Mouse (Mus musculus): ENCODE results near the gene Wee1. TPM values are rescaled to one million over a fixed set of nuclear protein-coding genes. Genes with fewer than 3 reads are reported as not detected.
A peak's percentile ranks its signal among the peaks of the same experiment; 100 is the strongest.

Gene Wee1
- polyA plus RNA-seq, 1 experiment from 2014 or later, result 35.6 TPM

DNA sequence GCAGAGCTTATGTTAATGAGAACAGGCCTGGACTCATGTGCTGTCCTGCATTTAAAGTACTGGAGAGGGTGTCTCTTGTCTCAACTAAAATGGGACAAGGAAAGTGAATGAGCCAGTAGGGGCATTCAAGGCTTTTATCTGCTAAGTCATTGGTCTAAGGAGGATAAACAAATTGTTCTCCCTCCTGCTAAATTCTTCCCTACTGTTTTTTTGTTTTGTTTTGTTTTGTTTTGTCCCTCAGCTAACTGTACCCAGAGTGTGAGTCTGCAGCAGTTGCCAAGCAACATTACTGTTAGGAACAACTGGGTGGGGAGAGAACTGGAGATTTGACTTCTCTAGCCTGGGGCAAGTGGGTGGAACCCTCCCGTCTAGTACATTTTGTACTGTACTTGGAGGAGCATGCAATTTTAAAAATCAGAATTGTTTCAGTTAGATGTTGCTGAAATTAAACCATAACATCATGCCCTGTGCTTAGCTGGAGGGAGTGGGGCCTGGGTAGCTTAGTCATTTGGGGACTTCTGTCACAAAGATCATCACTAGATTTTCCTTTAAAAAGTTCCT is 5.0 kb upstream of the Wee1 start:
- 38% methylated on average over 1 of the region's 1 CpGs for WGBS
- Histone ChIP-seq H3K9me3 (ENCODE audit: control insufficient read depth, low read length) (no peaks in the 10 kb centered on the region), H3K27ac (replicated peaks; ENCODE audit: low read depth, low read length) (no peak overlapping the region), H3K27me3 (ENCODE audit: control insufficient read depth, insufficient read depth, low read length) (no peaks in the 10 kb centered on the region), H3K4me1 (ENCODE audit: control insufficient read depth, insufficient read depth, low read length) (no peaks in the 10 kb centered on the region), H3K4me2 (ENCODE audit: low read depth, severe bottlenecking) (no peak overlapping the region), H3K9ac (ENCODE audit: low read length) (no peak overlapping the region), H3K4me3 (ENCODE audit: low read depth, low read length) (no peak overlapping the region), H3K36me3 (ENCODE audit: control insufficient read depth, insufficient read depth, low read length) (no peaks in the 10 kb centered on the region)
- no peak for ATAC-seq (ENCODE audit: insufficient number of reproducible peaks, low FRiP score, low TSS enrichment, low read depth)
- no peak for DNase-seq (ENCODE audit: low spot score)

DNA sequence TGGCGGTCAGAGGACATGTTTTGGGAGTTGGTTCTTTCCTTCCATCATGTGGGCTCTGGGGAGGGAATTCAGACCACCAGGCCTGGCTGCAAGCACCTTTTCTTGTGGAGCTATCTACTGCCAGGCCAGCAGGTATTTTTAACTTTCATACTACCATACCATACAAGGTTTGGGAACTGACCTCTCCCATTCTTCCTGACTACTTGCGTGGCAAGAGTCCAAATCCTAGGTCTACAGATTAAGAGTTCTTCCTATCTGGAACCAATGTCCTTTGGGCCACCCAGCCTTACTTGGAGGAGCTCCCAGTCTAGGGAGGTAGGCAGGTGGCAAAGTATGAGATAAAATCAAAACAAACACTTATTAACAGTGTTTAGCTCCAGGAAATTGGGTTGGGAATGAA is 3.4 kb upstream of the Wee1 start:
- Histone ChIP-seq H3K9ac (ENCODE audit: low read length) (no peak overlapping the region), H3K4me3 (ENCODE audit: low read depth, low read length) (no peak overlapping the region), H3K9me3 (ENCODE audit: control insufficient read depth, low read length) (no peaks in the 10 kb centered on the region), H3K27me3 (ENCODE audit: control insufficient read depth, insufficient read depth, low read length) (no peaks in the 10 kb centered on the region), H3K4me2 (ENCODE audit: low read depth, severe bottlenecking) (no peak overlapping the region), H3K27ac (replicated peaks; ENCODE audit: low read depth, low read length) (no peak overlapping the region), H3K36me3 (ENCODE audit: control insufficient read depth, insufficient read depth, low read length) (no peaks in the 10 kb centered on the region), H3K4me1 (ENCODE audit: control insufficient read depth, insufficient read depth, low read length) (no peaks in the 10 kb centered on the region)
- WGBS, result 81% methylated on average over 2 of the region's 2 CpGs
- DNase-seq (ENCODE audit: low spot score) (no peak), ATAC-seq (ENCODE audit: insufficient number of reproducible peaks, low FRiP score, low TSS enrichment, low read depth) (no peak)

DNA sequence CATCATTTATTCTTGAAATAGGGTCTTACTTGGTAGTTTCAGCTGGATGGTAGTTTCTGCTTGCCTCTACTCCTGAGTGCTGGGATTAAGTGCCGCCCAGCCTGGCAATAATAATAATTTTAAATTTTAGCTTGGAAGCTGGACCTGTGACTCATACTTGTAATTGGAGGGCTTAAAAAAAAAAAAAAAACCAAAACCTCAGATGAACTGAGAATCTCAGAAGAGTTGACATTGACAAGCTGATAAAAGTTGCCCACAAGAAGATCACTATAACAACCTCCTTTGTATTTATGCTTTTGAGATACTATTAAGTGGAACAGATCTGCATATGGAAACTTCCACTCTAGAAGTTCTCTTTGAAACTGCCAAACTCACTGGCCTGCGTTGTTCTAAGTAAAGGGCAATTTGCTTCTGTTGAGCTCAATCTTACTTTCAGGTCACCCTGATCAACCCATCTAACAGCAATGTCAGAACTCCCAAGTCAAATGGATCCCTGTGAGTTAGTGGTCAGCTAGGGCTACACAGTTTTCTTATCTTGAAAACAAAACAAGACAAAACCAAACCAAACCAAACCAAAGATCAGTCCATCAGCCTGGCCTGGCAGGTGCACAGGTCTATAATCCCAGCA is 1.6 kb upstream of the Wee1 start:
- no peak for ATAC-seq (ENCODE audit: insufficient number of reproducible peaks, low FRiP score, low TSS enrichment, low read depth)
- H3K36me3 ChIP-seq (ENCODE audit: control insufficient read depth, insufficient read depth, low read length), result no peaks in the 10 kb centered on the region
- H3K27ac ChIP-seq (replicated peaks; ENCODE audit: low read depth, low read length), result no peak overlapping the region
- DNase-seq (ENCODE audit: low spot score), result no peak
- H3K4me1 ChIP-seq (ENCODE audit: control insufficient read depth, insufficient read depth, low read length), result peaks cover 7% of the 10 kb centered on the region; the same call in 1 of the 2 replicates
- no peaks in the 10 kb centered on the region for H3K9me3 ChIP-seq (ENCODE audit: control insufficient read depth, low read length)
- no peaks in the 10 kb centered on the region for H3K27me3 ChIP-seq (ENCODE audit: control insufficient read depth, insufficient read depth, low read length)
- whole genome bisulfite sequencing, result 82% methylated on average over 2 of the region's 2 CpGs
- H3K9ac ChIP-seq (ENCODE audit: low read length), result no peak overlapping the region
- H3K4me3 ChIP-seq (ENCODE audit: low read depth, low read length), result no peak overlapping the region
- no peak overlapping the region for H3K4me2 ChIP-seq (ENCODE audit: low read depth, severe bottlenecking)

GRCm38 (mm10) chr7:110121162-110121515 is 707 bp upstream of the Wee1 start:
- H3K4me1 ChIP-seq (ENCODE audit: control insufficient read depth, insufficient read depth, low read length), result peaks cover 7% of the 10 kb centered on the region; the same call in 1 of the 2 replicates
- peak overlapping the region; percentile 62 for H3K9ac ChIP-seq (ENCODE audit: low read length)
- H3K4me3 ChIP-seq (ENCODE audit: low read depth, low read length), result peak overlapping the region; percentile 97
- H3K27ac ChIP-seq (replicated peaks; ENCODE audit: low read depth, low read length), result peak overlapping the region; percentile 43; the same call in 1 of the 2 replicates
- WGBS, result 2% methylated on average over 9 of the region's 9 CpGs
- peak overlapping the region; percentile 72 for H3K4me2 ChIP-seq (ENCODE audit: low read depth, severe bottlenecking)
- H3K36me3 ChIP-seq (ENCODE audit: control insufficient read depth, insufficient read depth, low read length), result no peaks in the 10 kb centered on the region
- DNase-seq (ENCODE audit: low spot score), result no peak
- no peak for ATAC-seq (ENCODE audit: insufficient number of reproducible peaks, low FRiP score, low TSS enrichment, low read depth)
- H3K27me3 ChIP-seq (ENCODE audit: control insufficient read depth, insufficient read depth, low read length), result no peaks in the 10 kb centered on the region
- no peaks in the 10 kb centered on the region for H3K9me3 ChIP-seq (ENCODE audit: control insufficient read depth, low read length)

GRCm38 (mm10) chr7:110122289-110122564 is 381 bp downstream of the Wee1 start:
- H3K4me1 ChIP-seq (ENCODE audit: control insufficient read depth, insufficient read depth, low read length), result peaks cover 7% of the 10 kb centered on the region; the same call in 1 of the 2 replicates
- H3K9me3 ChIP-seq (ENCODE audit: control insufficient read depth, low read length), result no peaks in the 10 kb centered on the region
- no peaks in the 10 kb centered on the region for H3K27me3 ChIP-seq (ENCODE audit: control insufficient read depth, insufficient read depth, low read length)
- ATAC-seq (ENCODE audit: insufficient number of reproducible peaks, low FRiP score, low TSS enrichment, low read depth), result no peak
- peak overlapping the region; percentile 95 for H3K9ac ChIP-seq (ENCODE audit: low read length)
- WGBS, result under 1% methylated on average over 26 of the region's 27 CpGs
- no peak for DNase-seq (ENCODE audit: low spot score)
- peak overlapping the region; percentile 95 for H3K27ac ChIP-seq (replicated peaks; ENCODE audit: low read depth, low read length)
- H3K4me2 ChIP-seq (ENCODE audit: low read depth, severe bottlenecking), result peak overlapping the region; percentile 72
- H3K36me3 ChIP-seq (ENCODE audit: control insufficient read depth, insufficient read depth, low read length), result peaks cover 4% of the 10 kb centered on the region; the same call in 1 of the 2 replicates
- peak overlapping the region; percentile 97 for H3K4me3 ChIP-seq (ENCODE audit: low read depth, low read length)

- no peaks in the 10 kb centered on the region for H3K27me3 ChIP-seq (ENCODE audit: control insufficient read depth, insufficient read depth, low read length)
- ATAC-seq (ENCODE audit: insufficient number of reproducible peaks, low FRiP score, low TSS enrichment, low read depth), result peak; percentile 8; the same call in 1 of the 2 replicates
- H3K9ac ChIP-seq (ENCODE audit: low read length), result peak overlapping the region; percentile 95
- peak overlapping the region; percentile 97 for H3K4me3 ChIP-seq (ENCODE audit: low read depth, low read length)
- WGBS, result under 1% methylated on average over 68 of the region's 74 CpGs
- no peaks in the 10 kb centered on the region for H3K9me3 ChIP-seq (ENCODE audit: control insufficient read depth, low read length)
- H3K36me3 ChIP-seq (ENCODE audit: control insufficient read depth, insufficient read depth, low read length), result peaks cover 6% of the 10 kb centered on the region; the same call in 1 of the 2 replicates
- peak overlapping the region; percentile 95 for H3K27ac ChIP-seq (replicated peaks; ENCODE audit: low read depth, low read length)
- peak; percentile 72 for DNase-seq (ENCODE audit: low spot score)
- peak overlapping the region; percentile 72 for H3K4me2 ChIP-seq (ENCODE audit: low read depth, severe bottlenecking)
- peaks cover 7% of the 10 kb centered on the region; the same call in 1 of the 2 replicates for H3K4me1 ChIP-seq (ENCODE audit: control insufficient read depth, insufficient read depth, low read length)
These were observed 948 bp downstream of the Wee1 start for GRCm38 (mm10) chr7:110122565-110123422.

DNA sequence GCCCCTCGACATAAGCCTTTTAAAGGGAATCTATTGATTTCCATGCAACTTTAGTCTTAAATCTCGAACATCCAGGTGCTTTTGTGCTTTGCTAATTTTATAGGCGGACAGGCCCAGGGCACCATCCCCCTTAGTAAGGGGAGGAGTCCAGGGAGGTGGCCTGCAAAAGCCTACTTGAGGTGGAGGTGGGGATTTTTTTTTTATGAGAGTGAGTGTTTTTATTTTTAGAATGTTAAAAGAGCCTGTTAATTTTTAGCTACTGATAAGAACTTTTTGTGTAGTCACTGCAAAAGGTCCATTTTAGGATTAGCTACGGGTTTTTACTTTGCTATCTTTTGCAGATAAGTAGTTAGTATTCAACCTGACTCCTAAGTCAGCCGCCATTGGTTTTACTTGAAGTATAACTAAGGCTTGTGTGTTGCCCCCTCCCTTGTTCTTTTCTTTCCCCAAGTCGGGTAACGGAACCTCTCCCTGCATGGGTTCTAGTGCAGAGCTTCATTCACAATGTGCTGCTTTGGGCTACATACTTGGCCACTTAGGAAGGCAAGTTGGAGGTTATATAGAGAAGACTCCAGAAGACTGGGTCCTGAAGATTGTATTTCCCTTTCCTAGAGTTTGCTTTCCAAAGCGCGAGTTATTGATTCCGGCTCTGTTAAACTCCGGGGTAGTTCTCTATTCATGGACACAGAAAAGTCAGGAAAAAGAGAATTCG is 2.2 kb downstream of the Wee1 start:
- DNase-seq (ENCODE audit: low spot score), result no peak
- no peak overlapping the region for H3K9ac ChIP-seq (ENCODE audit: low read length)
- no peaks in the 10 kb centered on the region for H3K27me3 ChIP-seq (ENCODE audit: control insufficient read depth, insufficient read depth, low read length)
- WGBS, result 67% methylated on average over 12 of the region's 12 CpGs
- peak overlapping the region; percentile 97 for H3K4me3 ChIP-seq (ENCODE audit: low read depth, low read length)
- peaks cover 7% of the 10 kb centered on the region; the same call in 1 of the 2 replicates for H3K4me1 ChIP-seq (ENCODE audit: control insufficient read depth, insufficient read depth, low read length)
- H3K36me3 ChIP-seq (ENCODE audit: control insufficient read depth, insufficient read depth, low read length), result peaks cover 6% of the 10 kb centered on the region; the same call in 1 of the 2 replicates
- H3K27ac ChIP-seq (replicated peaks; ENCODE audit: low read depth, low read length), result no peak overlapping the region
- H3K9me3 ChIP-seq (ENCODE audit: control insufficient read depth, low read length), result no peaks in the 10 kb centered on the region
- no peak for ATAC-seq (ENCODE audit: insufficient number of reproducible peaks, low FRiP score, low TSS enrichment, low read depth)
- peak overlapping the region; percentile 72 for H3K4me2 ChIP-seq (ENCODE audit: low read depth, severe bottlenecking)

DNA sequence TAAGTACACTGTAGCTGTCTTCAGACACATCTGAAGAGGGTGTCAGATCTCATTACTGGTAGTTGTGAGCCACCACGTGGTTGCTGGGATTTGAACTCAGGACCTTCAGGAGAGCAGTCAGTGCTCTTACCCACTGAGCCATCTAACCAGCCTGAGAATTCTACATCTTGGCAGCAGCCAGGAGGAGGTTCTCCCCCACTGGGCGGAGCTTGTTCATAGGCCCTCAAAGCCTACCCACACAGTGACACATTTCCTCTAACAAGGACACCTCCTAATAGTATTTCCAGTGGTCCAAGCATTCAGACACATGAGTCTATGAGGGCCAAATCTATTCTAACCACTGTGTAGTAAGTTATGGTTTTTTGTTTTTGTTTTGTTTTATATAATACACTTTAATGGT is 6.7 kb downstream of the Wee1 start:
- ATAC-seq (ENCODE audit: insufficient number of reproducible peaks, low FRiP score, low TSS enrichment, low read depth) (no peak), DNase-seq (ENCODE audit: low spot score) (no peak)
- H3K27ac ChIP-seq (replicated peaks; ENCODE audit: low read depth, low read length), result no peak overlapping the region
- no peaks in the 10 kb centered on the region for H3K27me3 ChIP-seq (ENCODE audit: control insufficient read depth, insufficient read depth, low read length)
- H3K4me1 ChIP-seq (ENCODE audit: control insufficient read depth, insufficient read depth, low read length), result peaks cover 6% of the 10 kb centered on the region; the same call in 1 of the 2 replicates
- peaks cover 14% of the 10 kb centered on the region for H3K36me3 ChIP-seq (ENCODE audit: control insufficient read depth, insufficient read depth, low read length)
- H3K4me2 ChIP-seq (ENCODE audit: low read depth, severe bottlenecking), result no peak overlapping the region
- 80% methylated on average over 2 of the region's 2 CpGs for WGBS
- no peaks in the 10 kb centered on the region for H3K9me3 ChIP-seq (ENCODE audit: control insufficient read depth, low read length)
- H3K4me3 ChIP-seq (ENCODE audit: low read depth, low read length), result no peak overlapping the region
- no peak overlapping the region for H3K9ac ChIP-seq (ENCODE audit: low read length)

All from limb, embryonic 11.5 days (tissue).